Mouse (Mus musculus) midbrain, embryonic 13.5 days (tissue): ENCODE results near the gene Hoxd10. TPM values are rescaled to one million over a fixed set of nuclear protein-coding genes. Genes with fewer than 3 reads are reported as not detected.

ENCODE experiments used
- ATAC-seq: fragments of 200-750 bp; cut with Nextera tagmentation; 2 replicates; pipeline ENCODE4 v1.8.0; 2017; ENCODE audit warnings: mild to moderate bottlenecking, moderate TSS enrichment, moderate library complexity
- H3K27ac ChIP-seq: fragments of 300-500 bp; sonication (generic); 2 replicates; pipeline ENCODE4 v1.5.1; 2015; ENCODE audit warnings: inconsistent platforms, mild to moderate bottlenecking, moderate library complexity
- H3K27me3 ChIP-seq: fragments of 300-500 bp; sonication (generic); 2 replicates; pipeline ENCODE4 v1.6.1; 2015; ENCODE audit warnings: mild to moderate bottlenecking, inconsistent platforms
- H3K36me3 ChIP-seq: fragments of 300-500 bp; sonication (generic); 2 replicates; pipeline ENCODE4 v1.6.1; 2015; ENCODE audit warnings: mild to moderate bottlenecking, inconsistent platforms
- H3K4me1 ChIP-seq: fragments of 300-500 bp; sonication (generic); replicated peaks from 2 replicates; pipeline ENCODE4 v1.6.1; 2015; ENCODE audit warnings: inconsistent platforms
- H3K4me2 ChIP-seq: fragments of 300-500 bp; sonication (generic); replicated peaks from 2 replicates; pipeline ENCODE4 v1.6.1; 2015; ENCODE audit warnings: moderate library complexity, mild to moderate bottlenecking, inconsistent platforms
- H3K4me3 ChIP-seq: fragments of 300-500 bp; sonication (generic); replicated peaks from 2 replicates; pipeline ENCODE4 v1.5.1; 2015; ENCODE audit warnings: mild to moderate bottlenecking, inconsistent platforms
- H3K9ac ChIP-seq: fragments of 300-500 bp; sonication (generic); replicated peaks from 2 replicates; pipeline ENCODE4 v1.6.1; 2015; ENCODE audit warnings: mild to moderate bottlenecking, inconsistent platforms
- H3K9me3 ChIP-seq: fragments of 300-500 bp; sonication (generic); 2 replicates; pipeline ENCODE4 v1.6.1; 2016; ENCODE audit warnings: mild to moderate bottlenecking, inconsistent platforms
- WGBS: fragments of 180-500 bp; shearing (Covaris S2); methylation state at CpG from one replicate; pipeline ENCODE4 v1.1.7; 2015; 5-methylcytosine and 5-hydroxymethylcytosine counted together
- polyA plus RNA-seq: library from polyadenylated mRNA; unstranded; fragments of >200 nt; fragmentation: Nextera tagmentation; extraction: Ambion mirVana; gene quantifications from 2 replicates; pipeline ENCODE4 v1.2.1, GENCODE M21; 2015

The Hoxd10 gene
- polyA plus RNA-seq, 1 experiment from 2014 or later, result not detected

DNA sequence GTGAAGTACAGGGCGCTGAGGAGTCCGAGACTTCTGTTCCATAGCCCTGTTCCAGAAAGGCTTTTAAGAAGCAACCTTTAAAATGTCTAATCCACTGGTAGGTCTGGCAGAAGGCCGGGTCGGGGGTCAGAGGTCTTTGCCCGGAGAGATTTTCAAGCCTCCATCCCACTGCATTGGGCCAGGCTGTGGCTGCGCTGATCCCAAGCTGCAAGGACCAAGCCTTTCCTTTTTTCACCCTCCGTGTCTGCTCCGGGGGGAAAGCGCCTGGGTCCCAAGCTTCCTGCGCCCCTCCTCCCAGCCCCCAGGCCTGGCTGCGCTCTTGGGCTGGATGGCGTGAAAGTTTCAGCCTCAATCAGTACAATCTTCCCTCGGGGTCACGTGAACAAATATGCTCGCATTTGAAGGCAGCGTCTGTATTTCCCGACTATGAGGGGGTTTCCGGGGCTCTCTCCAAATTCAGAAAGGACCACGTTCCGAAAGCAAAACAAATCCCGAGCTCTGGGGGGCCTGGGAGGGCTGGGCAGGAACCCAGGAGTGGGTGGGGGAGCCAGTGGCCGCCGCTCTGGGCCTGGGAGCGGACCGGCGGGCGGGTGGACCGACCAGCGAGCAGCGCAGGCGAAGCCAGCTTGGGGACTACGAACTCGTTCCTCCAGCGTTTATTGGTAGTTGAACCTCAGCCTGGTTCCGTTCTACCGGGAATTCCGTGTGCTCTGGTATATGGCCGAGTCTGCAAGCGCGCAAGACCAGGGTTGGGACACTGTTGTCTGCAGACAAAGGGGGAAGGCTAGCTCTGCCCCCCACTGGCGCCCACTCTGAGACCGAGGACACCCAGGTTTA is 44.3 kb downstream of the Hoxd10 start:
- H3K36me3 ChIP-seq, result no peaks in the 10 kb centered on the region
- peaks cover 8% of the 10 kb centered on the region for H3K4me1 ChIP-seq
- peaks cover 100% of the 10 kb centered on the region for H3K27me3 ChIP-seq
- no peak overlapping the region for H3K27ac ChIP-seq
- H3K9me3 ChIP-seq, result no peaks in the 10 kb centered on the region
- H3K4me3 ChIP-seq, result 0 out of 2 replicates have a peak overlapping the region, but pooled peaks have one; percentile 7
- no peak overlapping the region for H3K9ac ChIP-seq
- WGBS, result under 1% methylated on average over 42 of the region's 42 CpGs
- ATAC-seq, result no peak
- H3K4me2 ChIP-seq, result 0 out of 2 replicates have a peak overlapping the region, but pooled peaks have one; percentile 14

DNA sequence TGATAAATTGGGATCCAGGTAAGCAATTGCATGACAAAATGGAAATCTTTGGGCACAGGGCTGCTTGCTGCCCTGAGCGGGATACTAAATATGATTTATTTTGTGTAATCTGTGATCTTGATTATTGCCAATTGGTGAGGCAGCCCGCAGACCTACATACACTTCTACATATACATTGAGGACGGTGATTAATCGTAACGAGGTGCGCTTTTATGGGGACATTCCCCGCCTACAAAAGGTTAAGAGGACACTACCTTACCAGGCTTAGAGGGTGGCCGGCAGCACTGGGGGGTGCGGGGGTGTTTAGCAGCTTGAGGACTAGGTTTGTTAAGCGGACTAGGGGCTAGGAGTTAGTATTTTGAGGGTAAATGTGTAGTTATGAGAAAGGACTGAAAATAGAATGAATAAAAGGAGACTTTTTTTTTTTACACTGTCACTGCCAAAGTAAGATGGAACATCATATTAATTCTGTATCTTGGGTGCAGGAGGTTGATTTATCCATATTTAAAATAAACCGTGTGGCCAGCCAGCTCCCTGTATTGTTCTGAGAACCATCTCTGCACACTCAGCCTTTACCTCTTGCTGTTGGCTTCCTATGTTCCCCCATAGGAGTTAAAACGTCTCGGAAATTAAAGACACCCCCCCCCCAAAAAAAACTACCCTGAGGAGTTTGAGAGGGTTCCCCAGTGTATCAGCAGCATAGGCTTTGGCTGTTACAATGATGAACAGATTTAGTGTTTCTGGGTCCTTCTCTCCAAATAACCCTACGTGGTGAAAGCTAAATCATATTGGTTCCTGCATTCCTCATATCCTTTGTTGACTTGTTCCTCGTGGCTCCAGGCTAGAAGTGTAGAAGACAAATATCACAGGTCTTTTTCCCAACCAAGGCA is 45.2 kb downstream of the Hoxd10 start:
- H3K9me3 ChIP-seq, result no peaks in the 10 kb centered on the region
- 2% methylated on average over 15 of the region's 15 CpGs for WGBS
- H3K4me3 ChIP-seq, result no peak overlapping the region
- H3K27me3 ChIP-seq, result peaks cover 100% of the 10 kb centered on the region
- no peak for ATAC-seq
- no peaks in the 10 kb centered on the region for H3K36me3 ChIP-seq
- H3K4me2 ChIP-seq, result no peak overlapping the region
- no peak overlapping the region for H3K9ac ChIP-seq
- no peak overlapping the region for H3K27ac ChIP-seq
- peaks cover 8% of the 10 kb centered on the region for H3K4me1 ChIP-seq

DNA sequence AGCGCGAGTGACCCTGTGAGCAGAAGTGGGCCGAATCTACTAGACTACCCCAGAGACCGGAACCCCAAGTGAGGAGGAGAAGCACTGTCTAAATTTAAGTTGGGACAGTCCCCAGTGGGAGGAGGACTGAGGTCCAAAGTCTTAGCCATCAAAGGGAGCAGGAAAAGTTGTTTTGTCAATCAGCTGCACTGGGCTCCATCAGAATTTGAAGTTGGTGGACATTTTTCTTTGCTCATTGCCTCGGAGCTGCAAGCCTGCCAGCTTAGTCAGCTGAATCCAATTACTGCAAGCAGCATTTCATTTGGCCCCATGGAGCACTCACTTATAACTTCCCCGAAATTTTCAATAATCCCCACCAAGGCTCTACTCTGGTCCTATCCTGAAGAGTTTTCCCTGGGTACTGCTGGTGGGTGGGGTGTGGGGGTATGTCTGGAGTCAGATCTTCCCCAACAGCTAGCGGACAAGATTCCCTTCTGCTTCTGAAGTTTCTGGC is 45.9 kb downstream of the Hoxd10 start:
- H3K9ac ChIP-seq, result no peak overlapping the region
- ATAC-seq, result no peak
- H3K36me3 ChIP-seq, result no peaks in the 10 kb centered on the region
- H3K4me3 ChIP-seq, result no peak overlapping the region
- peaks cover 8% of the 10 kb centered on the region for H3K4me1 ChIP-seq
- H3K27ac ChIP-seq, result no peak overlapping the region
- no peak overlapping the region for H3K4me2 ChIP-seq
- H3K9me3 ChIP-seq, result no peaks in the 10 kb centered on the region
- H3K27me3 ChIP-seq, result peaks cover 100% of the 10 kb centered on the region
- 3% methylated on average over 7 of the region's 7 CpGs for WGBS

DNA sequence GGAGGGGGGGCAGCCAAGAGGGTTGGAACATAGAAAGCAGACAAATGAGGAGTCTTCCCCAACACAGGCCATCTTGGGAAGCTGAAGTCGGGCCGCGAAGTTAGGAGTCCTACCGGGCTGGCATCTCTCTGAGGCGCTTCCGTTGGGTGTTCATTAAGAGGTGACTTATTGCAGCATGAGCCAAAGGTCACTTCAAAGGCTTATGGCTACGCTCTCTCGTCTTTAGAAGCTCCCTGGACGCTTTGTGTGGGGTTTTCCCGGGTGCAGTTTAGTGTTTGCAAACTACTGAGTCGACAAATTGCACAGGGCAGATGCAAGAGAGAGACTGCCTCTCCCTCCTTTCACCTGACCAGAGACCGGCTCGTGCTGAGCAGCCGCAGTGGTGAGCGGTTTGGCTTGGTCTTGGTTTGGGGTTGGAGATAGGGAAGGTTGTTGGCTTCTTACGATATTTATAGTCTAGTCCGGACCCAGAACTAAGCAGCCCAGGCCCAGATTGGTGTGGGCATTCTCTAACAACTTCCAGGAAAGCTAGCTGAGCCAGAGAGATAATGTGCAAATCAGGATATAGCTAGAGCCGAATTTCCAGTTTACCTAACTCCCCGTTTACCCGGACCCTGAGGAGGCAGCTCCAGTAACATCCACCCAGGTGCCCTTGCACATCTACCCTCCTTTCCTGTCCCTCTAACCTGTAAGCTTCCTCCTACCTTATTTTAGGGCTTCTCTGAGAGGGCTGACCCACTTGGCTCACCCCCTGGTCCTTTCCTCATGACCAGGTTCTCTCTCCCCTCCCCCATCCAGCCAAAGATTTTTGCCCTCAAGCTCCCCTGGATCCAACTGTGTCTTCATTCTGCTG is 47.1 kb downstream of the Hoxd10 start:
- H3K27ac ChIP-seq, result no peak overlapping the region
- peaks cover 4% of the 10 kb centered on the region; the same call in 1 of the 2 replicates for H3K4me1 ChIP-seq
- no peak for ATAC-seq
- H3K9ac ChIP-seq, result no peak overlapping the region
- no peak overlapping the region for H3K4me3 ChIP-seq
- whole genome bisulfite sequencing, result 0% methylated on average over 20 of the region's 20 CpGs
- peaks cover 100% of the 10 kb centered on the region for H3K27me3 ChIP-seq
- H3K4me2 ChIP-seq, result no peak overlapping the region
- H3K36me3 ChIP-seq, result no peaks in the 10 kb centered on the region
- H3K9me3 ChIP-seq, result no peaks in the 10 kb centered on the region

DNA sequence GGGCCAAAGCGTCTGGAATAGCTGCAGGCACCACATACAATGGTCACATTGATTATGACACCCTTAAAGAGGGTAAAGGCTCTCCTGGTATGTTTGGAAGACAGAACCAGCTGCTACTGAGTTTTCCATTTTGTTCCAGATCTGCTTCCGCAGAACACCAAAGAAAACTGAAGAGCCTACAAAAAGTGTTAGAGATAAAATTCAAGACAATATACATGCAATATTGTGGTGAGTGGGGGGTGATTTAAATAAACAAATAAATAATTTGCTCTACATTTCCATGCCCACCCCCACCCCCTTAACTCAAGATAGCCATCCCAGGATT is 47.7 kb downstream of the Hoxd10 start:
- no peaks in the 10 kb centered on the region for H3K36me3 ChIP-seq
- WGBS, result 1% methylated on average over 2 of the region's 2 CpGs
- H3K4me3 ChIP-seq, result no peak overlapping the region
- no peak overlapping the region for H3K9ac ChIP-seq
- no peak overlapping the region for H3K4me2 ChIP-seq
- peaks cover 4% of the 10 kb centered on the region; the same call in 1 of the 2 replicates for H3K4me1 ChIP-seq
- no peaks in the 10 kb centered on the region for H3K9me3 ChIP-seq
- H3K27me3 ChIP-seq, result peaks cover 100% of the 10 kb centered on the region
- ATAC-seq, result no peak
- H3K27ac ChIP-seq, result no peak overlapping the region

DNA sequence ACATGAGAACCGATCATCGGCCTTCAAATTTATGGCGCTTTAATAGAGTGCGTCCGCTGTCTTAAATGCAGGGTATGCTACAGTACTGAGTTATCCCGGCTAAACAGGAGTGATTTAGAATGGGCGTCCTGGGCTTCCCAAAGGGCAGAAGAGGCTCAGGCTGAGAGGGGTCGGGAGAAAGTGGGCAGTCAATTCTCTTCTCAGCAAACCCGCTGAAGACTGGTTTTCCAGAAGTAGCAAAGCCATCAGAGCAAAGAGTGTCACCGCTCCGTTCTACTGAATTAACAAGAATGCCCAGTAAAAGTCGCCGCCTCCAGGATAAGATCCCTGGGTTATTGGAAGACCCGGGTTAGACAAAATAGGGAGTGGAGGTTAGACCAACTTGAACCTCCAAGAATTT is 48.1 kb downstream of the Hoxd10 start:
- H3K4me2 ChIP-seq, result no peak overlapping the region
- peaks cover 100% of the 10 kb centered on the region for H3K27me3 ChIP-seq
- no peak overlapping the region for H3K9ac ChIP-seq
- H3K36me3 ChIP-seq, result no peaks in the 10 kb centered on the region
- no peaks in the 10 kb centered on the region for H3K9me3 ChIP-seq
- 2% methylated on average over 14 of the region's 14 CpGs for WGBS
- H3K27ac ChIP-seq, result no peak overlapping the region
- H3K4me1 ChIP-seq, result peaks cover 4% of the 10 kb centered on the region; the same call in 1 of the 2 replicates
- no peak overlapping the region for H3K4me3 ChIP-seq
- no peak for ATAC-seq

DNA sequence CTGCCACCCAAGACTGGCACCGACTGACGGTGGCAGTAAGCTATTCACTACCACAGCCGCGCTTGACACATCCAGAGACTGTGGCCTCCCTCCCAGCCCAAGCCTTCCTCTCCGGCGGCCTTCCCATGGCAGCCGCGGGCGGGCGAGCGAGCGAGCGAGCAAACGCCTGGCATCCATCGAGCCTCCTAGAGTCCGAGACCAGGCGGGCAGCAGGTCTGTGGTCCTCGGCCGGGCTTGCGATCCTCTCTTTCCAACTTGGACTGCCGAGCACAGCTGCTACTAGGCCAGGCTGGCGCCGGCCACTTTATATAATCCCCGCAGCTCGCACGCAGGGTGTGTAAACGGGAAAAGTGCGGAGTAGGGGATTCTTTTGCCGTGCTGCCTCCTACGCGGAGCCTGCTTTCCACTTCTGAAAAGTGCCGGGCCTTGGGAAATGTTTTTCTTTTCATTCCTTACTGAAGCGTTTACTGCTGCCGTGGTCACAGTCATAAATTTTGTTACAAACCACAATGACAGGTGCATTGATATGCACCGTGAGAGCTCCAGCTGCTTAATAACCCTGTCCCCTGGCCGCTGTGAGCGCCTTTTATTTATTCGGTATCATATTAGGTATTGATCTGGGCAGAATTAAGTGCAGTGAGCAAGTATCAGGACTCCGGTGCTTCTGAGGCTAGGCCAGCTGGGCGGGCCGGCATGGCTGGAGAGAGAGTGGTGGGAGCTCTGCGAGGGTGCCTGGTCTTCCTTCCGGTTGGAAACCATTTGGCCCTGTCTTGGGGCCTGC is 48.8 kb downstream of the Hoxd10 start:
- no peak for ATAC-seq
- no peaks in the 10 kb centered on the region for H3K9me3 ChIP-seq
- H3K9ac ChIP-seq, result no peak overlapping the region
- peaks cover 100% of the 10 kb centered on the region for H3K27me3 ChIP-seq
- no peaks in the 10 kb centered on the region for H3K36me3 ChIP-seq
- H3K4me2 ChIP-seq, result no peak overlapping the region
- H3K4me3 ChIP-seq, result no peak overlapping the region
- H3K4me1 ChIP-seq, result peaks cover 4% of the 10 kb centered on the region; the same call in 1 of the 2 replicates
- no peak overlapping the region for H3K27ac ChIP-seq
- WGBS, result 1% methylated on average over 43 of the region's 43 CpGs

DNA sequence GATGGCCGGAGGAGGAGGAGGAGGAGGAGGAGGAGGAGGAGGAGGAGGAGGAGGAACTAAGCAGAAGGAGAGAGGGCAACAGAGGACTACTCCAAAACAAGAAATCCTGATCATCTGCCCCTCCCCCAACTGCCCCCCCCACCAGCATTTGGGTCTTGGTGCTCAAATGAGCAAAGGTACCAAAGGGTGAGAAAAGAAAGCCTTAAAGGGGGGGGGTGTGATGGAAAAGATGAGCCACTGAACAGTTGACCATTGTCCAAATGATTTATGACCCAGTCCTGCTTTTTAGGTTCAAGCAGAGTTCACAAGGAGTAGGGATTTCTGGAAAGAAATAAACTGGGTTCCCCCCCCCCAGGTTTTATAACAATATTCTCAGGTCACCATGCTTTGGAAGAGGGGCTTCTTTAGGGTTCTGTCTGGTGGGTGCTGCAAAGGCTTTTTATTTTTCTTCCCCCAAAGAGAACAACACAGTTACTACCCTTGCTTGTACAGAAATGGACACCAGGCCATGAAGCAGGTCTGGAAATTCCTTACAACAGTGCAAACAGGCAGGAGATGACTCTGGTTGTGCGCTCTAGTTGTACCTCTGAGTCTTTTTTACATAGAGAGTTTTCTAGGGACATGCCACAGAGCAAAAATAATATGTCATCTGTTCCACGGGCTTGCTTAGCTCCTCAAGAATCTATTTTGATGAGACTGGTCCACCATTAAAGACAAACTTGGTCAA is 49.7 kb downstream of the Hoxd10 start:
- Histone ChIP-seq H3K4me2 (no peak overlapping the region), H3K4me1 (peaks cover under 1% of the 10 kb centered on the region; the same call in 1 of the 2 replicates), H3K9ac (no peak overlapping the region), H3K36me3 (no peaks in the 10 kb centered on the region), H3K27ac (no peak overlapping the region), H3K27me3 (peaks cover 100% of the 10 kb centered on the region), H3K4me3 (no peak overlapping the region), H3K9me3 (no peaks in the 10 kb centered on the region)
- no peak for ATAC-seq
- WGBS, result 30% methylated on average over 2 of the region's 3 CpGs

DNA sequence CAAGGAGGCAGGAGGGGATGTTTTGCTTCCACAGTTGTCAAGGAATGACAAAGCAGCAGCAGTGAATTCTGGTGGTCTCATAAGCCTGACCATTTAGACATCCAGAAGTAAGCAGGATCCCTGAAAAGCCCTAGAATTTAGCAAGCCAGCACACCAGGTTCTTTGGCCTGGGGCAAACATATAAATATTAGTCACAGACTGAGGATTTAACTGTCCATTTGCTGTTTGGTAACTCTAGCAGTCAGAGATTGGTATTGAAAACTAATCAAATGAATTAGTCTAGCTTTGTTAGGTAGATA is 50.2 kb downstream of the Hoxd10 start:
- ATAC-seq, result no peak
- Histone ChIP-seq H3K27me3 (peaks cover 100% of the 10 kb centered on the region), H3K9me3 (no peaks in the 10 kb centered on the region), H3K4me3 (no peak overlapping the region), H3K4me1 (peaks cover 6% of the 10 kb centered on the region; the same call in 1 of the 2 replicates), H3K27ac (no peak overlapping the region), H3K36me3 (no peaks in the 10 kb centered on the region), H3K4me2 (no peak overlapping the region), H3K9ac (no peak overlapping the region)
